Mouse (Mus musculus) spleen, adult 2 months (tissue): Measurements from ENCODE around the gene Olfr56.
"Not testable (repeated sequence)": the region's sequence is repeated elsewhere in the genome, so short reads cannot be mapped to it uniquely, and the experiment has no call there.

Experiments used
- CTCF ChIP-seq: fragments of 200-500 bp; IDR thresholded peaks from 2 replicates; pipeline ENCODE4 v1.5.1; 2011; ENCODE audit warnings: mild to moderate bottlenecking, inconsistent platforms; ENCODE audit not compliant: insufficient read depth, insufficient read length, insufficient replicate concordance; ENCODE audit errors: extremely low read depth
- POLR2A ChIP-seq: fragments of 200-500 bp; IDR thresholded peaks from 2 replicates; pipeline ENCODE4 v1.6.1; 2011; ENCODE audit warnings: low read depth, low read length, inconsistent platforms

DNA sequence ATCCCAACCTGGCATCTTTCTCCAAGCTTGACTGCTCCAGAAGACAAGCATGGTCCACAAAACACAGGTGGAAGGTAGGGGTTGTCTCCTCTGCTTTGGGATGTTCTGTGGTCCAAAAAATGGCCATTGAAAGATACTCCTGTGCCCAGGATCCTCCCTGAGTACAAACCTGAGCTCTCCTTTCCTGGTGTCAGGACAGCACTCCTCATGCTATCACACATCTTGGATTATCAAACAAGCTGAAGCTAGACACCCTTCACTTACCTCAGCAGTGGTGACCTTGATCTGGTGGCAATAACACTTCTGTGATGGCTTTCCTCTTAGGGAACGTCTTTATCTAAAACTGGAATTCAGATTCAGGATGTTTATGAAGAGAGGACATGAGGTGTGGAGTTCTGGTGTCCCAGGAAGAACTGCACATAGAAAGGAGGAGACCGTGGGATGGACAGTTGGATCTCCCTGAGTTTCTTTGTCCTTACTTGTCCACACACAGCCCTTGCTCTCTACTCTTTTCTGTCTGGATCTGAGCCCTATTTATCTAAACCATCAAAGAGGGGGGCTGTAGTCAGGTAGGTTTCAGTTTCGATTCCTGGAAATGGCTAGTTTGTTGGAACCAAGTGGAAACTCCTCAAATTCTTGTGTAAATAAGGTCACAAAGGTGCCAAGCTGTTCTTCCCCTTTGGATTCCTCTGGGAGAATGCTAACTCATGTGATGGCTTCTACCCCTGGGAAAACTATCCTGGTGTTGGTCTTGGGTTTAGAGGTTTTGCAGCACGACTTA, 13.2 kb downstream of the Olfr56 start, which contains the start of gene Gm12185:
- TF ChIP-seq CTCF, POLR2A: not testable (repeated sequence)
